Mouse (Mus musculus): ENCODE results near the gene Rin1. TPM values are rescaled to one million over a fixed set of nuclear protein-coding genes. Genes with fewer than 3 reads are reported as not detected.

Gene Rin1
- polyA plus RNA-seq, 1 experiment from 2014 or later: 0.50 TPM

Other genes starting within 250 kb of the Rin1 start
- gene Gm21992, start 238.9 kb upstream of the Rin1 start, polyA plus RNA-seq (2016; fragmentation: Nextera tagmentation; extraction: Ambion mirVana): 18.1 and 18.9 TPM in 2 replicates
- 62.0 and 63.5 TPM in 2 replicates for gene Rbm14, start 238.8 kb upstream of the Rin1 start, polyA plus RNA-seq (2016; fragmentation: Nextera tagmentation; extraction: Ambion mirVana)
- gene Ccs, start 211.1 kb upstream of the Rin1 start, polyA plus RNA-seq (2016; fragmentation: Nextera tagmentation; extraction: Ambion mirVana): 40.3 and 43.6 TPM in 2 replicates
- not detected in 2 replicates for gene Ccdc87, start 211.1 kb upstream of the Rin1 start, polyA plus RNA-seq (2016; fragmentation: Nextera tagmentation; extraction: Ambion mirVana)
- 13.1 and 17.8 TPM in 2 replicates for gene Ctsf, start 195.4 kb upstream of the Rin1 start, polyA plus RNA-seq (2016; fragmentation: Nextera tagmentation; extraction: Ambion mirVana)
- gene Actn3, start 172.6 kb upstream of the Rin1 start, polyA plus RNA-seq (2016; fragmentation: Nextera tagmentation; extraction: Ambion mirVana): 0.79 and 0.82 TPM in 2 replicates
- 13.9 and 15.9 TPM in 2 replicates for gene Zdhhc24, start 171.8 kb upstream of the Rin1 start, polyA plus RNA-seq (2016; fragmentation: Nextera tagmentation; extraction: Ambion mirVana)
- 1.6 and 1.8 TPM in 2 replicates for gene Bbs1, start 143.9 kb upstream of the Rin1 start, polyA plus RNA-seq (2016; fragmentation: Nextera tagmentation; extraction: Ambion mirVana)
- 76.7 and 83.3 TPM in 2 replicates for gene Dpp3, start 122.2 kb upstream of the Rin1 start, polyA plus RNA-seq (2016; fragmentation: Nextera tagmentation; extraction: Ambion mirVana)
- gene Peli3, start 107.4 kb upstream of the Rin1 start, polyA plus RNA-seq (2016; fragmentation: Nextera tagmentation; extraction: Ambion mirVana): 0.20 and 0.44 TPM in 2 replicates
- gene Mrpl11, start 88.3 kb upstream of the Rin1 start, polyA plus RNA-seq (2016; fragmentation: Nextera tagmentation; extraction: Ambion mirVana): 82.4 and 84.7 TPM in 2 replicates
- gene Npas4, start 60.2 kb upstream of the Rin1 start, polyA plus RNA-seq (2016; fragmentation: Nextera tagmentation; extraction: Ambion mirVana): not detected in 2 replicates
- gene Slc29a2, start 26.6 kb upstream of the Rin1 start, polyA plus RNA-seq (2016; fragmentation: Nextera tagmentation; extraction: Ambion mirVana): 3.3 and 3.8 TPM in 2 replicates
- gene B4gat1, start 11.7 kb upstream of the Rin1 start, polyA plus RNA-seq (2016; fragmentation: Nextera tagmentation; extraction: Ambion mirVana): 10.9 and 13.2 TPM in 2 replicates
- gene AC124502.3, start 11.6 kb upstream of the Rin1 start, polyA plus RNA-seq (2016; fragmentation: Nextera tagmentation; extraction: Ambion mirVana): 0.20 and 0.23 TPM in 2 replicates
- gene Brms1, start 9.1 kb upstream of the Rin1 start, polyA plus RNA-seq (2016; fragmentation: Nextera tagmentation; extraction: Ambion mirVana): 40.4 TPM in 2 replicates
- gene Cd248, start 17.6 kb downstream of the Rin1 start, polyA plus RNA-seq (2016; fragmentation: Nextera tagmentation; extraction: Ambion mirVana): 7.7 and 9.5 TPM in 2 replicates
- gene Tmem151a, start 35.0 kb downstream of the Rin1 start, polyA plus RNA-seq (2016; fragmentation: Nextera tagmentation; extraction: Ambion mirVana): 1.0 and 1.5 TPM in 2 replicates
- 51.7 and 53.9 TPM in 2 replicates for gene Yif1a, start 38.1 kb downstream of the Rin1 start, polyA plus RNA-seq (2016; fragmentation: Nextera tagmentation; extraction: Ambion mirVana)
- gene Cnih2, start 48.0 kb downstream of the Rin1 start, polyA plus RNA-seq (2016; fragmentation: Nextera tagmentation; extraction: Ambion mirVana): 3.5 and 3.8 TPM in 2 replicates
- 118 and 126 TPM in 2 replicates for gene Rab1b, start 56.6 kb downstream of the Rin1 start, polyA plus RNA-seq (2016; fragmentation: Nextera tagmentation; extraction: Ambion mirVana)
- gene Klc2, start 68.1 kb downstream of the Rin1 start, polyA plus RNA-seq (2016; fragmentation: Nextera tagmentation; extraction: Ambion mirVana): 4.4 and 4.9 TPM in 2 replicates
- gene Pacs1, start 222.6 kb downstream of the Rin1 start, polyA plus RNA-seq (2016; fragmentation: Nextera tagmentation; extraction: Ambion mirVana): 17.2 and 19.7 TPM in 2 replicates
- gene Sf3b2, start 245.0 kb downstream of the Rin1 start, polyA plus RNA-seq (2016; fragmentation: Nextera tagmentation; extraction: Ambion mirVana): 183 and 187 TPM in 2 replicates
- 0.29 and 0.54 TPM in 2 replicates for gene Gal3st3, start 247.8 kb downstream of the Rin1 start, polyA plus RNA-seq (2016; fragmentation: Nextera tagmentation; extraction: Ambion mirVana)

Measured in liver, embryonic 12.5 days (tissue).